Mouse (Mus musculus): ENCODE measurements around the gene Pxdn. TPM values are rescaled to one million over a fixed set of nuclear protein-coding genes. Genes with fewer than 3 reads are reported as not detected.

The Pxdn gene
- polyA plus RNA-seq (2017; shearing (Covaris generic)) = not detected

DNA sequence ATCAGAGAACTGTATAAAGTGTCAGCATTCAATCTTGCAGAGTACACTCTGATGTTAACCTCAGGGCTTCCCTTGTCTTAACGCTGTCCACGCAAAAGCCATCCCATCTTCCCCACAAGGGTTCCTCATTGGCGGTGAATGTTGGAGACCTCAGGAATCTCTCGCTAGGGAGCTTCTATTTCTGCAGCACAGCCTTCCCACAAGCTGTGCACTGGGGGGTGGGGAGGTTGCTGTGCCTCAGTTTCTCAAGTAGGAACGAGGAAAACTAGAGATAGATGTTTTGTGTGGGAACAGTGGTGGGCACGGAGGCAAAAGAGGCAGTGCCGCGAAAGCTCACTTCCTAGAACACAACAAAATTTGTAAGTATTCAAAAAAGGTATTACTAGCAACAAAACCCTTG, at the start of gene Pxdn:
Pxdn (plus strand) TSS at position 301 of the 400 bp plus-strand sequence.

Other genes starting within 250 kb of the Pxdn start
- not detected for gene Tpo, start 195.0 kb downstream of the Pxdn start, polyA plus RNA-seq (2017; shearing (Covaris generic))

Measured in effector memory CD4-positive, alpha-beta T cell, adult 5 months (primary cell).